Mouse (Mus musculus) neural tube, embryonic 12.5 days (tissue): ENCODE measurements around the gene Cntnap5c. TPM values are rescaled to one million over a fixed set of nuclear protein-coding genes. Genes with fewer than 3 reads are reported as not detected.
"Not testable (repeated sequence)": the region's sequence is repeated elsewhere in the genome, so short reads cannot be mapped to it uniquely, and the experiment has no call there.

Experiments used
- ATAC-seq: fragments of 200-750 bp; cut with Nextera tagmentation; 2 replicates; pipeline ENCODE4 v1.8.0; 2017; ENCODE audit warnings: low read depth, mild to moderate bottlenecking, moderate TSS enrichment, moderate library complexity; ENCODE audit not compliant: low FRiP score
- H3K27ac ChIP-seq: fragments of 300-500 bp; sonication (generic); 2 replicates; pipeline ENCODE4 v1.5.1; 2016
- H3K27me3 ChIP-seq: fragments of 300-500 bp; sonication (generic); replicated peaks from 2 replicates; pipeline ENCODE4 v1.6.1; 2016; ENCODE audit warnings: mild to moderate bottlenecking
- H3K36me3 ChIP-seq: fragments of 300-500 bp; sonication (generic); 2 replicates; pipeline ENCODE4 v1.6.1; 2016; ENCODE audit warnings: mild to moderate bottlenecking
- H3K4me1 ChIP-seq: fragments of 300-500 bp; sonication (generic); 2 replicates; pipeline ENCODE4 v1.6.1; 2016
- H3K4me2 ChIP-seq: fragments of 300-500 bp; sonication (generic); replicated peaks from 2 replicates; pipeline ENCODE4 v1.6.1; 2016; ENCODE audit warnings: mild to moderate bottlenecking
- H3K4me3 ChIP-seq: fragments of 300-500 bp; sonication (generic); 2 replicates; pipeline ENCODE4 v1.5.1; 2016
- H3K9ac ChIP-seq: fragments of 300-500 bp; sonication (generic); 2 replicates; pipeline ENCODE4 v1.6.1; 2016; ENCODE audit warnings: mild to moderate bottlenecking
- H3K9me3 ChIP-seq: fragments of 300-500 bp; sonication (generic); 2 replicates; pipeline ENCODE4 v1.6.1; 2016; ENCODE audit warnings: mild to moderate bottlenecking
- WGBS: fragments of 180-500 bp; shearing (Covaris S2); methylation state at CpG from one replicate; pipeline ENCODE4 v1.1.7; 2016; 5-methylcytosine and 5-hydroxymethylcytosine counted together
- polyA plus RNA-seq: library from polyadenylated mRNA; unstranded; fragments of >200 nt; fragmentation: Nextera tagmentation; extraction: Ambion mirVana; gene quantifications from 2 replicates; pipeline ENCODE4 v1.2.1, GENCODE M21; 2016

The Cntnap5c gene
- polyA plus RNA-seq, 1 experiment from 2014 or later = 0.42 TPM

DNA sequence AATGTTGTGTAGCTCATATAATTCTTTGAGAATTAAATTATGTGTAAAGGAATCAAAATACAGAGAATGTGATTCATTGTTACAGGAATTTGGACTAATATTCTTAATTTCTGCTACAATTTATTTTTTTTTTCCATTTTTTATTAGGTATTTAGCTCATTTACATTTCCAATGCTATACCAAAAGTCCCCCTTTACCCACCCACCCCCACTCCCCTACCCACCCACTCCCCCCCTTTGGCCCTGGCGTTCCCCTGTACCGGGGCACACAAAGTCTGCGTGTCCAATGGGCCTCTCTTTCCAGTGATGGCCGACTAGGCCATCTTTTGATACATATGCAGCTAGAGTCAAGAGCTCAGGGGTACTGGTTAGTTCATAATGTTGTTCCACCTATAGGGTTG is 86.4 kb downstream of the Cntnap5c start:
- not testable (repeated sequence) for H3K27me3 ChIP-seq, H3K4me2 ChIP-seq, H3K9me3 ChIP-seq, H3K4me3 ChIP-seq, H3K4me1 ChIP-seq, ATAC-seq, H3K27ac ChIP-seq, H3K36me3 ChIP-seq, H3K9ac ChIP-seq
- WGBS = no CpG with 5 or more reads among the region's 4 CpGs

DNA sequence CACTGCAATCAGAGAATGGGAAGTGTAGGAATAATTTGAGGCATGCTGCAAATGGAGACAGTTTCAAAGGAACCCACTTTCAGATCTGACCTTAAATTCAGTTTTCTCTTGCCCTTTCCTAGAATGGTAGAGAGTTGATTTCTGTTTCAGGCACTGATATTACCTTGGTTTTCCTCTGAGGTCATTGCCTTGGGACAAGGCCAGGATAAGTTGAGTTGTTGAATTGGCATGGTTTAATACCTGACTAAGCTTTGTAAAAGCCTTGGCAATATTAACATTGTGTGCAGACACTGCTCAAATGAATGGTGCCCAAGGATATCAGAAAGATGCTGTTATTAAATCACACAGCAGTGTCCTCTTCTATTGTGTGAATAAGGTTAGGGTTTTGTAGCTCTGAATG is 96.6 kb downstream of the Cntnap5c start:
- H3K4me2 ChIP-seq = no peak overlapping the region
- no peak for ATAC-seq
- no peak overlapping the region for H3K9ac ChIP-seq

GRCm38 (mm10) chr17:57887742-57888389 is 118.5 kb downstream of the Cntnap5c start:
- no peaks in the 10 kb centered on the region for H3K36me3 ChIP-seq
- 81% methylated on average over 4 of the region's 4 CpGs for WGBS
- no peak overlapping the region for H3K9ac ChIP-seq
- H3K9me3 ChIP-seq = no peaks in the 10 kb centered on the region
- no peak overlapping the region for H3K4me3 ChIP-seq
- no peak overlapping the region for H3K4me2 ChIP-seq
- H3K27ac ChIP-seq = no peak overlapping the region
- no peaks in the 10 kb centered on the region for H3K27me3 ChIP-seq
- ATAC-seq = no peak
- H3K4me1 ChIP-seq = no peaks in the 10 kb centered on the region

More for the DNA sequence above, 96.6 kb downstream of the Cntnap5c start:
- H3K4me3 ChIP-seq = no peak overlapping the region
- no peak overlapping the region for H3K27ac ChIP-seq
- H3K4me1 ChIP-seq = no peaks in the 10 kb centered on the region
- H3K27me3 ChIP-seq = no peaks in the 10 kb centered on the region
- no peaks in the 10 kb centered on the region for H3K9me3 ChIP-seq
- H3K36me3 ChIP-seq = no peaks in the 10 kb centered on the region

DNA sequence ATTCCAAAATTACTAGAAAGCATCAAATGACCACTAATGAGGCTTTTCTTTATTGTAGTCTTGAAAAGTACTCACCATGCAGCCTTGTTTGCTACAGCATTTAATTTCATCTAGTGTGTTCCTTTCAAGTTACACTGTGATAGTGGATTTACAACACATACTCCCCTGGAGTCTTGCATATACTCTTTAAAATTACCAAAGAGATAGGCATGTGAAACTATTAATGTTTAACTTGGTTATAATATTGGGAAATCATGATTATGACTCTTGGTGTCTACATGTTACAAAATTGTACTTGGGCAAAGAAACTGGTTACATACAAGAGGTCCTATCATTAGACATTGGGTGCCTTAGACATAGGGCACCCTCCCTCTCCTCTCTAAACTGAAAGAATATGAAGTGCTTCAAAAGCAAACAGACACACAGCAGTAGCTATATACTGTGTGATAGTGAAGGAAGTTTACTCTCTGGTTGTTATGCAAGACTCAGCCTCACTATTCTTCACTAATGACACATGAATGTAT is 142.5 kb downstream of the Cntnap5c start:
- H3K4me2 ChIP-seq = no peak overlapping the region
- no peaks in the 10 kb centered on the region for H3K27me3 ChIP-seq
- ATAC-seq = no peak
- no peak overlapping the region for H3K4me3 ChIP-seq
- H3K36me3 ChIP-seq = no peaks in the 10 kb centered on the region
- no peak overlapping the region for H3K27ac ChIP-seq
- no peaks in the 10 kb centered on the region for H3K9me3 ChIP-seq
- no peaks in the 10 kb centered on the region for H3K4me1 ChIP-seq
- H3K9ac ChIP-seq = no peak overlapping the region

GRCm38 (mm10) chr17:57984230-57984629 is 214.9 kb downstream of the Cntnap5c start:
- Histone ChIP-seq H3K4me1 (no peaks in the 10 kb centered on the region), H3K36me3 (no peaks in the 10 kb centered on the region), H3K27ac (no peak overlapping the region), H3K27me3 (no peaks in the 10 kb centered on the region), H3K9ac (no peak overlapping the region), H3K4me3 (no peak overlapping the region), H3K4me2 (no peak overlapping the region), H3K9me3 (no peaks in the 10 kb centered on the region)
- no peak for ATAC-seq
- 83% methylated on average over 3 of the region's 3 CpGs for WGBS

DNA sequence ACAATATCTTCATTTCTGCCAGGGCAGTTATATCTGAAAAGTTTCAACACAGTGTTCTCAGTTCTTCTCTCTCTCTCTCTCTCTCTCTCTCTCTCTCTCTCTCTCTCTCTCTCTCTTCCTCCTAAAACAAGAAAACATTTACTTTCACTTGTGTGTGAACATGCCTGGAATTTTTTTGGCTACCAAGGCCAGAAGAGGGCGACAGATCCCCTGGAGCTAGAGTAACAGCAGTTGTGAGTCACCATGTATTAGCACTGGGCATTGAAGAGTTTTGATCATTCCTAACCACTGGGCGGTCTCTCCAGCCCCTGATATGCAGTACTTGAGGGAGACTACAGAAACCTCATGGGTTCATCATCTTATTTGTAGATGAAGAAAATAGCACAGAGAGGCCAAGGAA is 219.1 kb downstream of the Cntnap5c start:
- no peaks in the 10 kb centered on the region for H3K36me3 ChIP-seq
- H3K27me3 ChIP-seq = no peaks in the 10 kb centered on the region
- no peak for ATAC-seq
- H3K9me3 ChIP-seq = no peaks in the 10 kb centered on the region
- H3K4me1 ChIP-seq = no peaks in the 10 kb centered on the region
- no peak overlapping the region for H3K4me2 ChIP-seq
- no peak overlapping the region for H3K4me3 ChIP-seq
- 59% methylated on average over 2 of the region's 2 CpGs for WGBS
- no peak overlapping the region for H3K27ac ChIP-seq
- H3K9ac ChIP-seq = no peak overlapping the region

- 62% methylated on average over 1 of the region's 1 CpGs for WGBS
- ATAC-seq = no peak
- Histone ChIP-seq H3K9me3 (no peaks in the 10 kb centered on the region), H3K27ac (no peak overlapping the region), H3K9ac (no peak overlapping the region), H3K4me2 (no peak overlapping the region), H3K4me1 (no peaks in the 10 kb centered on the region), H3K4me3 (no peak overlapping the region), H3K36me3 (no peaks in the 10 kb centered on the region), H3K27me3 (no peaks in the 10 kb centered on the region)
These were observed 227.1 kb downstream of the Cntnap5c start for GRCm38 (mm10) chr17:57996461-57996860.

- Histone ChIP-seq H3K4me1 (no peaks in the 10 kb centered on the region), H3K27ac (no peak overlapping the region), H3K4me2 (no peak overlapping the region), H3K36me3 (no peaks in the 10 kb centered on the region), H3K27me3 (no peaks in the 10 kb centered on the region), H3K4me3 (no peak overlapping the region), H3K9me3 (no peaks in the 10 kb centered on the region), H3K9ac (no peak overlapping the region)
- 87% methylated on average over 2 of the region's 2 CpGs for WGBS
- ATAC-seq = no peak
These were observed 229.7 kb downstream of the Cntnap5c start for GRCm38 (mm10) chr17:57999080-57999479.

GRCm38 (mm10) chr17:58002845-58003244 is 233.5 kb downstream of the Cntnap5c start:
- Histone ChIP-seq H3K4me3 (no peak overlapping the region), H3K36me3 (no peaks in the 10 kb centered on the region), H3K9ac (no peak overlapping the region), H3K4me1 (no peaks in the 10 kb centered on the region), H3K4me2 (no peak overlapping the region), H3K27me3 (no peaks in the 10 kb centered on the region), H3K9me3 (no peaks in the 10 kb centered on the region), H3K27ac (no peak overlapping the region)
- WGBS = 88% methylated on average over 5 of the region's 5 CpGs
- ATAC-seq = no peak

GRCm38 (mm10) chr17:58003322-58003721 is 234.0 kb downstream of the Cntnap5c start:
- no peaks in the 10 kb centered on the region for H3K4me1 ChIP-seq
- H3K4me3 ChIP-seq = no peak overlapping the region
- no peak overlapping the region for H3K4me2 ChIP-seq
- no peak for ATAC-seq
- H3K27me3 ChIP-seq = no peaks in the 10 kb centered on the region
- H3K9me3 ChIP-seq = no peaks in the 10 kb centered on the region
- H3K36me3 ChIP-seq = no peaks in the 10 kb centered on the region
- no peak overlapping the region for H3K9ac ChIP-seq
- WGBS = 85% methylated on average over 1 of the region's 1 CpGs
- no peak overlapping the region for H3K27ac ChIP-seq

- H3K4me3 ChIP-seq = no peak overlapping the region
- no peak overlapping the region for H3K27ac ChIP-seq
- ATAC-seq = no peak
- no peaks in the 10 kb centered on the region for H3K27me3 ChIP-seq
- H3K4me1 ChIP-seq = no peaks in the 10 kb centered on the region
- H3K9me3 ChIP-seq = no peaks in the 10 kb centered on the region
- H3K4me2 ChIP-seq = no peak overlapping the region
- WGBS = 90% methylated on average over 2 of the region's 2 CpGs
- no peak overlapping the region for H3K9ac ChIP-seq
- no peaks in the 10 kb centered on the region for H3K36me3 ChIP-seq
These were observed 235.1 kb downstream of the Cntnap5c start for GRCm38 (mm10) chr17:58004491-58004890.

GRCm38 (mm10) chr17:58041178-58041577 is 271.8 kb downstream of the Cntnap5c start:
- 81% methylated on average over 2 of the region's 2 CpGs for WGBS
- Histone ChIP-seq H3K4me1 (no peaks in the 10 kb centered on the region), H3K4me3 (no peak overlapping the region), H3K36me3 (no peaks in the 10 kb centered on the region), H3K4me2 (no peak overlapping the region), H3K9ac (no peak overlapping the region), H3K9me3 (no peaks in the 10 kb centered on the region), H3K27me3 (no peaks in the 10 kb centered on the region), H3K27ac (no peak overlapping the region)
- ATAC-seq = no peak

GRCm38 (mm10) chr17:58045149-58045548 is 275.8 kb downstream of the Cntnap5c start:
- Histone ChIP-seq H3K4me2 (no peak overlapping the region), H3K4me3 (no peak overlapping the region), H3K9ac (no peak overlapping the region), H3K9me3 (0 out of 2 replicates have a peak, but pooled peaks cover 3% of the 10 kb centered on the region), H3K36me3 (no peaks in the 10 kb centered on the region), H3K4me1 (no peaks in the 10 kb centered on the region), H3K27me3 (no peaks in the 10 kb centered on the region), H3K27ac (no peak overlapping the region)
- no peak for ATAC-seq
